Mouse (Mus musculus) layer of hippocampus, adult 9-11 months (tissue): ENCODE measurements around the gene Nell2.

Source experiments
- DNase-seq: peaks from one replicate; pipeline ENCODE4 v3.0.0; 2022

The Nell2 gene

GRCm38 (mm10) chr15:95467195-95467594, 61.2 kb downstream of the Nell2 start:
- DNase-seq, result no peak

GRCm38 (mm10) chr15:95460041-95460566, 68.3 kb downstream of the Nell2 start:
- DNase-seq, result no peak

GRCm38 (mm10) chr15:95444586-95444985, 83.8 kb downstream of the Nell2 start:
- DNase-seq, result no peak

- no peak for DNase-seq
Measured at GRCm38 (mm10) chr15:95437740-95438139, 90.6 kb downstream of the Nell2 start.

GRCm38 (mm10) chr15:95436261-95436660, 92.1 kb downstream of the Nell2 start:
- no peak for DNase-seq

- no peak for DNase-seq
Measured at GRCm38 (mm10) chr15:95431156-95431799, 97.1 kb downstream of the Nell2 start.

GRCm38 (mm10) chr15:95430000-95430399, 98.4 kb downstream of the Nell2 start:
- DNase-seq, result no peak

- DNase-seq, result no peak
Measured at GRCm38 (mm10) chr15:95428003-95428663, 100.2 kb downstream of the Nell2 start.

- DNase-seq, result peak; percentile 32
Measured at GRCm38 (mm10) chr15:95425085-95425484, 103.3 kb downstream of the Nell2 start.

- DNase-seq, result no peak
Measured at GRCm38 (mm10) chr15:95422226-95422950, 106.0 kb downstream of the Nell2 start.

- no peak for DNase-seq
Measured at GRCm38 (mm10) chr15:95418641-95419040, 109.7 kb downstream of the Nell2 start.

- no peak for DNase-seq
Measured at GRCm38 (mm10) chr15:95411949-95412741, 116.2 kb downstream of the Nell2 start.

- no peak for DNase-seq
Measured at GRCm38 (mm10) chr15:95410213-95410843, 118.0 kb downstream of the Nell2 start.

GRCm38 (mm10) chr15:95390347-95390746, 138.0 kb downstream of the Nell2 start:
- DNase-seq, result no peak

GRCm38 (mm10) chr15:95388950-95389349, 139.4 kb downstream of the Nell2 start:
- DNase-seq, result no peak

GRCm38 (mm10) chr15:95380859-95381258, 147.5 kb downstream of the Nell2 start:
- no peak for DNase-seq

- DNase-seq, result peak; percentile 58
Measured at GRCm38 (mm10) chr15:95370720-95371395, 157.5 kb downstream of the Nell2 start.

GRCm38 (mm10) chr15:95368185-95368584, 160.2 kb downstream of the Nell2 start:
- DNase-seq, result no peak

- DNase-seq, result no peak
Measured at GRCm38 (mm10) chr15:95366506-95366905, 161.9 kb downstream of the Nell2 start.

- no peak for DNase-seq
Measured at GRCm38 (mm10) chr15:95354806-95355205, 173.6 kb downstream of the Nell2 start.
